Mouse (Mus musculus) intestine, postnatal 0 days (tissue): ENCODE data around the gene Cachd1. TPM values are rescaled to one million over a fixed set of nuclear protein-coding genes. Genes with fewer than 3 reads are reported as not detected.
A peak's percentile ranks its signal among the peaks of the same experiment; 100 is the strongest.

Source experiments
- ATAC-seq: fragments of 200-750 bp; cut with Nextera tagmentation; 2 replicates; pipeline ENCODE4 v1.8.0; 2017; ENCODE audit warnings: mild to moderate bottlenecking, moderate TSS enrichment, moderate library complexity
- H3K27ac ChIP-seq: fragments of 300-500 bp; sonication (generic); 2 replicates; pipeline ENCODE4 v1.5.1; 2014; ENCODE audit warnings: mild to moderate bottlenecking, low read depth, low read length, moderate library complexity
- H3K27me3 ChIP-seq: fragments of 300-500 bp; sonication (generic); replicated peaks from 2 replicates; pipeline ENCODE4 v1.6.1; 2014; ENCODE audit warnings: low read length, mixed read lengths; ENCODE audit not compliant: control insufficient read depth, insufficient read depth
- H3K36me3 ChIP-seq: fragments of 300-500 bp; sonication (generic); 2 replicates; pipeline ENCODE4 v1.6.1; 2014; ENCODE audit warnings: mild to moderate bottlenecking, moderate library complexity; ENCODE audit not compliant: control insufficient read depth, insufficient read depth
- H3K4me1 ChIP-seq: fragments of 300-500 bp; sonication (generic); replicated peaks from 2 replicates; pipeline ENCODE4 v1.6.1; 2014; ENCODE audit warnings: antibody characterized with exemption, low read length, mixed read lengths; ENCODE audit not compliant: control insufficient read depth, insufficient read depth
- H3K4me2 ChIP-seq: fragments of 300-500 bp; sonication (generic); replicated peaks from 2 replicates; pipeline ENCODE4 v1.6.1; 2014; ENCODE audit warnings: low read depth, mild to moderate bottlenecking, moderate library complexity
- H3K4me3 ChIP-seq: fragments of 300-500 bp; sonication (generic); 2 replicates; pipeline ENCODE4 v1.5.1; 2014; ENCODE audit warnings: low read depth, low read length
- H3K9ac ChIP-seq: fragments of 300-500 bp; sonication (generic); 2 replicates; pipeline ENCODE4 v1.6.1; 2014; ENCODE audit warnings: mild to moderate bottlenecking, low read depth, low read length
- H3K9me3 ChIP-seq: fragments of 300-500 bp; sonication (generic); 2 replicates; pipeline ENCODE4 v1.6.1; 2016; ENCODE audit warnings: mixed run types; ENCODE audit not compliant: control insufficient read depth
- CTCF ChIP-seq: sonication (generic); IDR thresholded peaks from 2 replicates; pipeline ENCODE4 v1.5.1; 2016; ENCODE audit warnings: low read depth, mild to moderate bottlenecking, control low read depth, antibody characterized with exemption, moderate library complexity
- WGBS: fragments of 180-500 bp; shearing (Covaris S2); extraction: QIAGEN DNeasy Blood & Tissue Kit; methylation state at CpG from one replicate; pipeline ENCODE4 v1.1.7; 2014; 5-methylcytosine and 5-hydroxymethylcytosine counted together
- polyA plus RNA-seq: library from polyadenylated mRNA; unstranded; fragments of >200 nt; fragmentation: Nextera tagmentation; extraction: Ambion mirVana; gene quantifications from 2 replicates; pipeline ENCODE4 v1.2.1, GENCODE M21; 2015

Cachd1 gene
- polyA plus RNA-seq: 8.2 and 9.1 TPM in 2 replicates

DNA sequence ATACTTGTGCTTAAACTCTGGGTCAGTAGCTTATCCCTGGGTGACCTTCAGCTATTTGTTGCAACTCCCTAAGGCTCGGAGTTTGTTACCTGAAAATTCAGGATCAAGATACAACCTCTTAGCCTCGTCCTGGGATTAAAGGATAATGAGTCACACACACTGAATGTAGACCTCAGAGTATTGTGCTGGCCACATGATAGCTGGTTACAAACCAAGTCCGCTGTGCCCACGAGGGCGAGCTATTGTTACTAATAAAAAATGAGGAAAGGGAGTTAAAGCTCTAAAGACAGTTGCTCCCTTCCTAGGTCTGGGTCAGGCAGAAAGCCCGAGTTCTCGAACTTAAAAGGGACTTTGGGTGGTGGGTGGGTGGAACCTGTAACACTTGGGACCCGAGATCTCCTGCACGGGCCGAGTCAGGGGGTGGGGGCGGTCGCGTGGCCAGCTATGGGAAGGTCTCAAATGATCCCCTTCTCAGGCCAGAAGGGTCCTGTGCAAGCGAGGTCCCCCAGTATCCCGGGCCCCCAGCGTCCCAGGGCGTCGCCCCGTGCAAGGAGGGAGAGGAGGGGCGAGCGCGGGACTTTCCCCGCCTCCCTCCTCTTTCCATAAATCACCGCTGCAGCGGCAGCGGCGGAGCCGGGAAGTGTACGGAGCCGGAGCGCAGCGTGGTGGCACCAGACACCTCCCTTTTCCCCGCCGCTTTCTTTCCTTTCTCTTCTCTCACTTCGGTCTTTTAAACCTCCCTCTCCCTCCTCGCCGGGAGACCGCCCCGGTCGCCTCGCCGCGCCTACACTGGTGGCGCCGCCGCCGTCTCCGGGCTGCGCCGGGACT, at the start of gene Cachd1:
Cachd1 (plus strand) TSS at position 633 of the 828 bp plus-strand sequence.
- peak within 1 kb of the TSS; percentile 76 for H3K4me3 ChIP-seq
- ATAC-seq: peak; percentile 83
- WGBS: under 1% methylated on average over 50 of the region's 50 CpGs

DNA sequence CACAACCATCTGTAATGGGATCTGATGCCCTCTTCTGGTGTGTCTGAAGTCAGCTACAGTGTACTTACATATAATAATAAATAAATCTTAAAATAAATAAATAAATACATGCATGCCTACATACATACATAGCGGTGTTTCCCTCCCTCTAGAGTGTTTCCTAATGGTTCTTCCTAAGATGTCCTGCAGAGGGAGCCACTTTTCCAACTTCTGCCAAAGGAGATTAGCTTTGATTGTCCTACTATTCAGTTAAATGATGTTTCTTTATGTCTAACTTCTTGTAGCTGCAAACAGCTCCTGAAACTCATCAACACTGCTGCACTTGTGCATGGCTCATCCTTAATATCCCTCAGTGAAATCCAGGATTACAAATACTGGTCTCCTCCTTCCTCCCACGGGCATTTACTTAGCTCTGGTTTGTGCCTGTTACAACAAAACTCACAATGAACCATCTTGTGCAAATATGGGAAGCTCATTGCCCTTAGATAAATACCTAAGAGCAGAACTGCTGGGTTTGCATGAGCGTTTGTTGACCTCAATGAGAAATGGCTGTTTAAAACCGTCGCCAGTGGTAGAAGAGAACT, 47.5 kb upstream of the Cachd1 start:
- H3K27me3 ChIP-seq: no peaks in the 10 kb centered on the region
- 62% methylated on average over 5 of the region's 5 CpGs for WGBS
- no peaks in the 10 kb centered on the region for H3K9me3 ChIP-seq
- no peak overlapping the region for H3K27ac ChIP-seq
- ATAC-seq: no peak
- no peak overlapping the region for H3K4me2 ChIP-seq
- no peak overlapping the region for H3K4me3 ChIP-seq
- no peak overlapping the region for H3K9ac ChIP-seq
- no peaks in the 10 kb centered on the region for H3K36me3 ChIP-seq
- H3K4me1 ChIP-seq: no peaks in the 10 kb centered on the region
- peak; percentile 74 for TF ChIP-seq CTCF

More for the DNA sequence above, at the start of gene Cachd1:
- TF ChIP-seq CTCF: peak; percentile 63
- Histone ChIP-seq H3K9ac (peak within 1 kb of the TSS; percentile 74), H3K9me3 (no peaks in the 10 kb centered on the region), H3K4me2 (peak within 1 kb of the TSS; percentile 96), H3K4me1 (no peaks in the 10 kb centered on the region), H3K27ac (peak within 1 kb of the TSS; percentile 89), H3K36me3 (no peaks in the 10 kb centered on the region; the same call in 1 of the 2 replicates), H3K27me3 (no peaks in the 10 kb centered on the region)

DNA sequence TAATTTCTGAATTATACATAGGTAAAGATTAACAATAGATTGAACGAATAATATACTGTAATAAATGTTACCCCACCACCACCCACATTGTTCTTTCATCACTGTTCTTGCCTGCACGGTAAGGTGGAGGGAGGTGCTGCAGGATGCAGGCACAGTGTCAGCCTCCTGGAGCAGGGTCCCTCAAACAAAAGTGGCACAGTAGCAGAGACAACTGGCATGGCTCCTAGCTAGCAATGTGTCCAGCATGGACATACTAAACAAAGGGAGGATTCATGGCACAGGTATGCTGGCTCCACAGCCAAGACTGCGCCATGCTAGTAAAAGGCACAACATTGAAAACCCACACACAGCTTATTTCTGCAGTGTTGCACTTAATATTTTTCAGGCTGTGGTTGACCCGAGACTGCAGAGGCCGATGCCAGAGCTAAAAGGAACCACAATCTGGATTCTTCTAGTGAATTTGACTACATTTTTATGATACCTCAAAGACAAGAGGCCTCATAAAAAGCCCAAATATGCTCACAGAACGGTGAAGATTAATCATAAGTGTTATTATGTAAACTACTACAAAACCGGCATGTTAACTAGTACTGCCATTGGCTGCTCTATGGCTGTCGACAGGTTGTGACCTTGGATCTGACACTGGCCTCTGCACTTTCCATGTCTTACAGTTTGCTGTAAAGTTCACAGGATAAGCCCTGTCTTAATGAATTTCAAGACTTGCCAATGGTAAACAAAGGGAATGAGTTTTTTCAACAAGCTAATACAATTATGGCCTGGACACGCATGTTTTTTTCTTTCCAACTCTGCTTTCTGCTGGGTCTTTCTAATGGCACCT, 41.2 kb upstream of the Cachd1 start:
- Histone ChIP-seq H3K27ac (no peak overlapping the region), H3K27me3 (no peaks in the 10 kb centered on the region), H3K9ac (no peak overlapping the region), H3K4me3 (no peak overlapping the region), H3K4me1 (no peaks in the 10 kb centered on the region), H3K36me3 (no peaks in the 10 kb centered on the region), H3K9me3 (no peaks in the 10 kb centered on the region), H3K4me2 (no peak overlapping the region)
- TF ChIP-seq CTCF: no peak
- WGBS: 77% methylated on average over 9 of the region's 9 CpGs
- no peak for ATAC-seq

DNA sequence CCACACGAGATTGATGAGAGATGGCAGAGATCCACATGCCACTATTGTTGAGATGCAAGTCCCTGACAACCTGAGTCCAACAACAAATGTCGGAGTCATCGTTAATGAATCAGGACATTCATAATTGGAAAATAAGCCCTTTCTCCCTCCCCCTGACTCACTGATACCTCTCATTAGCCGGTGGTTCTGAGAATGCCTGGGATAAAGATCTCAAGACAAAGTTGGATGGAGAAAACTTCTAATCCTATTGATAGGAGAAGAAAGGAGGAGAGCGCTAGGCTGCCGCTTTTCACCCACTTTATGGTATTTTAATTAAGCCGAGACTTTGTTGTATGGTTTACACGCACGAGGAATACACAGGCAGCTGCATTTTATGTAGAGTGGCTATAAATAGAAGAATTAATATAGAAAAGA, 40.5 kb upstream of the Cachd1 start:
- WGBS: 89% methylated on average over 9 of the region's 9 CpGs

DNA sequence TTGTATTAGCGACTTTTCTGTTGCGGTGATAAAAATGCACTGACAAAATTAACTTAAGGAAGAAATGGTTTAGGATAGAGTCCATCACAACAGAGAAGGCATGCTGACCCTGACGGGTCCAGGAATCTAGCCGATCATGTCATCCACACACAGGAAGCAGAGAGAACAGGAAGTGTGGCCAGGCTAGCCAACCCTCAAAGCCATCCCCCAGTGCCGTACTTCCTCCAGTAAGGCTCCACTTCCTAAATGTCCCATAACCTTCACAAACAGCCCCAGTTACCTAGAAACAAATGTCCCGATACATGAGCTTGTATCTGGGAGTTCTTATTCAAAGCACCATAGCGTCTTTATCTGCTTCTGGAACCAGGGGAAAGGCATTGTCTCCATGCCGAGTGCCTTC, 32.9 kb upstream of the Cachd1 start:
- no peaks in the 10 kb centered on the region for H3K36me3 ChIP-seq
- H3K9ac ChIP-seq: no peak overlapping the region
- ATAC-seq: no peak
- no peak for TF ChIP-seq CTCF
- H3K9me3 ChIP-seq: no peaks in the 10 kb centered on the region
- H3K27me3 ChIP-seq: no peaks in the 10 kb centered on the region
- no peak overlapping the region for H3K4me3 ChIP-seq
- no peak overlapping the region for H3K27ac ChIP-seq
- WGBS: 83% methylated on average over 8 of the region's 8 CpGs
- no peak overlapping the region for H3K4me2 ChIP-seq
- no peaks in the 10 kb centered on the region for H3K4me1 ChIP-seq

More for the DNA sequence above, 40.5 kb upstream of the Cachd1 start:
- Histone ChIP-seq H3K4me3 (no peak overlapping the region), H3K27me3 (no peaks in the 10 kb centered on the region), H3K9ac (no peak overlapping the region), H3K36me3 (no peaks in the 10 kb centered on the region), H3K4me1 (no peaks in the 10 kb centered on the region), H3K27ac (no peak overlapping the region), H3K9me3 (no peaks in the 10 kb centered on the region), H3K4me2 (no peak overlapping the region)
- TF ChIP-seq CTCF: no peak
- no peak for ATAC-seq

DNA sequence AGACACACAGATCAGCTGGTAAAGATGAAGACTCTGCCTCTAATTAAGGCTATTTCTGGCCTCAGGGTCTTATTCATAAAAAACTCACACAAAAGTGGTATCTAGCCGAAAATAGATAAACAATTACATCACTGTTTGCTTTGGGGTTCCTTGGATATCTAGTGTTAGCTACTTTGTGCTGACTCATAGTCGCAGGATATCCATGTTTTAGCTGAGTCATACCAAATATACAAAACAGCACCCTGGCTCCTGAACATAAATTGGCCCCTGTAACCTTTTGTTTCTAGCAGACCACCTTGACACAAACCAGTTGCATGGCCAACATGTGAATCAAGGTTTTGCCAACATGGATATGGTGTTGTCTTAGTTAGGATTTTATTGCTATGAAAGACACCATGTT, 24.2 kb upstream of the Cachd1 start:
- no peak for ATAC-seq
- no peaks in the 10 kb centered on the region for H3K36me3 ChIP-seq
- H3K27me3 ChIP-seq: no peaks in the 10 kb centered on the region
- 61% methylated on average over 2 of the region's 2 CpGs for WGBS
- no peaks in the 10 kb centered on the region for H3K4me1 ChIP-seq
- no peaks in the 10 kb centered on the region for H3K9me3 ChIP-seq
- H3K9ac ChIP-seq: no peak overlapping the region
- no peak overlapping the region for H3K27ac ChIP-seq
- no peak for TF ChIP-seq CTCF
- no peak overlapping the region for H3K4me3 ChIP-seq
- H3K4me2 ChIP-seq: no peak overlapping the region
